Mouse (Mus musculus): Measurements from ENCODE around the gene Cd3eap.

Cd3eap gene

DNA sequence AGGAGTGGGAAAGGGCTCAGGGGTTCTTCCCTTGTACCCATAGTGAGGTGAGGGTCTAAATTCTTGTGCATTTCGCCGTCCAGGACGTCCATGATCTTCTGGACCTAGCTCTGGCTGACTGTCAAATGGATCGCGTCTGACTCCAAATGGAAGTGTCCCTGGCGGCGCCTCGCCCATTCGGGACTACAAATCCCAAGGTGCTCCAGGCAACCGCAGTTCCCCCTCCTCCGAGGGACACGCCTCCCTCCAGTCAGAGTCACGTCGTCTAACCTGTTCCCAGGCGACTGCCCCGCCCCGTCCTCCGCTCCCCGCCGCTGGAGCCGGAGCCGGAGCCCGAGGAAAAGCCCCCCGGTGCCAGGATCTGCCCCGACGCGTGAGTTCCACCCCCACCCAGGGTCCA lies 1.7 kb upstream of the Cd3eap start:
- peak; percentile 95 for DNase-seq

DNA sequence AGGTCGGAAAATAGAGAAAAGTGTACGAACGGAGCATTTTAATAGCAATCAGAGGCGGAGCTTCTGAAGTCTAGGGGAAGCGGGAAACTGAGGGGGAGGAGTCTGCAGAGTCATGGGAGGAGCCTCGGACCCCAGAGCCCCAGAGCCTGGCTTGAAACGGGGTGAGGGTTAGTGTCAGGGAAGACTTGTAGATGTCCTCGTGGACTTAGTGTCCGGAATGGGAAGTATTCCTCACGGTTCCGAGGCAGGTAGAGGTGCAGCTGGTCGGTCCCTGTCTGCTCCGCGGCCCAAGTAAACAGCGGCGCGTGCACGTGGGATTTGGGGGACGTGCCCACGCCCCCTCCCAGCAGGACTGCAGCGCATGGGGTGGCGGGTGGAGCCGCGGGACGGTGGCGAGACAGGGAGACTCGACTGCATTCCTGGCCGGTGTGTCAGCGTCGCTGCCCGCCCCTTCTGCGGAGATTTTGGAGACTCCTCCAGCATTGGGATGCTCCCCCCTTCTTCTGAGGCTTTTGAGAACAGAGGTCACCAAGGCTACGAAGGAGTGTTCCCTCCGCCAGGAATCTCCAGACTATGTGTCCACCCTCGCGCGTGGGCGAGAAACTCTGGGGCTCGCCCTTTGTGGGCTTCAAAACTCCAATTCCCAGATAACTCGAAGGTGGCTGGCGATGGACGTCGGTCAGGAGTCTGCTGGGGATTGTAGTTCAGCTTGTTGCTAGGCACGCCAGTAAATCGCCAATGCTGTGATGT lies 784 bp upstream of the Cd3eap start:
- DNase-seq = peak; percentile 84

DNA sequence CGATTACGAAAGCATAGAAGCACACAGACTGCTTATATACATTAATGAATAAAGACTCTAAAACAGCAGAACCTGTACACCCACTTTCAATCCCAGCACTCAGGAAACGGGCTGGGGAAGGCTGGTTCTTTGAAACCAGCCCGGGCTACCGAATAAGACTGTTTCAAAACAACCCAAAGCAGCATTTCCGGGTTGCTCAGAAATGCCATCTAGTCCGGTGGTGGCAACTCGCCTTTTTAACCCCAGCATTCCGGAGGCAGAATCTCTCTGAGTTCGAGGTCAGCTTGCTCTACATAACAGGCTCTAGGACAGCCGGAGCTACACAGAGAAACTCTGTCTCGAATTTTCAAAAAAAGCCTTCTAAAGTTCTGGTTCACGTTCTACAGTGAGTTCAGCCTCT lies 649 bp downstream of the Cd3eap start:
- peak; percentile 46 for DNase-seq

DNA sequence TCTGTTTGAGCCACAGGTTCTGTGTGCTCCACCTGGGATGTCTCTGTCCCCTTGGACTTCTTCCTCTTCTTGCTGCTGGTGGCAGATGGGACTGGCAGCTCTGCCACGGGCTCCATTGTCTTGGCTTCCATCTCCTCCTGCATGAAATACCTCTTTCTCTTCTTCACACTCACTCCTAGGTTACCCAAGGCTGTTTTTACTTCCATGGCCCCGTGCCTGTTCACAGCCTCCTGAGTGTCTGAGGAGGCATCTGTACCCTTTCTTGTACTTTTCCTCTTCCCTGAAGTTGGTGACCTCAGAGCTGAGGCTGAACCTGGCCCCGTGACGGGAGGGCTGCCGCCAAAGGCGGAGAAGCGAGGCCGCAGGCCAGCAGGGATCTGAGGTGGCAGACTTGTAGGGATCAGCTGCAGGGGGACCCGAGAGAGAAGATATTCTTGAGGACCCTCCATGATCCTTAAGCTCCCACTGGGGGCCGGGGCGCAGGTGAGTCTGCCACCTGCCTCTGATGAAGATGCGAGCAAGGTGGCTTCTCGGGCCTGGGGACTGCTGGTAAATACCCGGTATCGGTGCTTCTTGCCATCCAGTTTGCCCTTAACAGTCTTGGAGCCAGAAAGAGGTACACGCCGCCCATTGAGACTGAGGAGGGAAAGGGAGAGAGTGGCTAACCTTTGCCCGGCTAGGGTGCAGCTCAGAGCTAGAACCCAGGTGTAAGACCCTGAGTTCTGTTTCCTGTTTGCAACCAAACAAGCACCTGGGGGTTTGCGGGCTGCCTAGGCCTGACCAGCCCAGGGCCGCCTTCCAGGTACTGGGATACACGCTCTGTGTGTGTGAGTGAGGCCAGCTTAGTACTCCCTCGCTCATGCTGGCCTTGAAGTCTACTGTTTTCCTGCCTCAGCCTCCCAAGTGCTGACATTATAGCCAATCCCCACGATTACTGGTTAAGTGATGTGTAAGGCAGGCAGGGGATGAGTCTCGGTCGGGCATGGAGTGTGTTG lies 1.6 kb downstream of the Cd3eap start:
- peak; percentile 53 for DNase-seq

DNA sequence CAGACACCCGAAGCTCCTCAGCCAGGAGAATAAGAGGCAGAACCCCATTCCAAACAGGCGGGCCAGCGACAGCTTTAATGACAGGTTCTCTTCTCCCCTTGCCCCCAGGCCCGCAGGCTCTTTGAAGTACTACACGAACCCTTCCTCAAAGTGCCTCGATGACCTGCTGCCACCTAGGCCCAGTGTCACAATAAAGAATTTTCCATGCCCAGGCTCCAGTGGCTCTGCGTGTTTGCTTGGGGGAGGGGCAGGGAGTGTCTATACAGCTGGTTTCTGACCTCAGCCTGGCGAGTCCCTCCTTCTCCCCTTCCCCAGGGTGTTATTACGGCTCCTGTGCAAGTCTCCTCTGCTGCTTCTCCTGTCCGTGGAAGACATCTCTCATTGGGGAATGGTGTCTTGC lies 3.0 kb downstream of the Cd3eap start:
- DNase-seq = no peak

DNA sequence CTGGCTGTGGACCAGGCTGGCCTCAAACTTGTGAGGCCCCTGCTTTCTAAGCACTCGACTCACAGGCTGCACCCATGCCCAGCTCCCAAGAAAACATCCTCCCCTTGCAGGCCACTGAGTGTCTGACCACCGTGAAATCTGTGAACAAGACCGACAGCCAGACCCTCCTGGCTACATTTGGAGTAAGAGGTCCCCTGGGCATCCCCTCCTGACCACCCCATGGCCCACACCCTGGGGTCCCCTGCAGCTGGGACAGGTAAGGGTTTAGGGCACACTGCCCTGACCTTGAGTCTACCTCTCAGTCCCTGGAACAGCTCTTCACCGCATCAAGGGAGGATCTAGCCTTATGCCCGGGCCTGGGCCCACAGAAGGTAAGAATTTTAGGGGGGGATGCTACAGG lies 4.3 kb downstream of the Cd3eap start:
- DNase-seq = no peak

DNA sequence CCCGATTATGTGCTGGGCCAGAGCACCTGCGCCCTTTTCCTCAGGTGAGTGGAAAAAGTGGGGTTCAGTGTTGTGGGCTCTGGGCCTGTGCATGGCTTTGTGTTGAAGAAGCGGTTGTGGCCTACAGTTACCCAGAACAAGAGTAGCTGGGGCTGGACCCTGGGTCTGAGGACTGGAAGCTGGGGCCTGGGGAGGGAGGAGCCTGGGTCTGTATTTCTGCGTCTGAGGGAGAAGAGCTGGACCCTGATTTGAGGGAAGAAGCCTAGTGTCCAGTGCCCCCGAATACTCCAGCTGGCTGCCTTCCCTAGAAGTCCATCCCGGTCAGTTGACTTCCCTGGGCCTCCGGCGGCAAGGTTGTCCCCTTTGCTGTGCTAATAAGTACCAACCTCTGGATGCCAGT lies 9.1 kb downstream of the Cd3eap start:
- no peak for DNase-seq

DNA sequence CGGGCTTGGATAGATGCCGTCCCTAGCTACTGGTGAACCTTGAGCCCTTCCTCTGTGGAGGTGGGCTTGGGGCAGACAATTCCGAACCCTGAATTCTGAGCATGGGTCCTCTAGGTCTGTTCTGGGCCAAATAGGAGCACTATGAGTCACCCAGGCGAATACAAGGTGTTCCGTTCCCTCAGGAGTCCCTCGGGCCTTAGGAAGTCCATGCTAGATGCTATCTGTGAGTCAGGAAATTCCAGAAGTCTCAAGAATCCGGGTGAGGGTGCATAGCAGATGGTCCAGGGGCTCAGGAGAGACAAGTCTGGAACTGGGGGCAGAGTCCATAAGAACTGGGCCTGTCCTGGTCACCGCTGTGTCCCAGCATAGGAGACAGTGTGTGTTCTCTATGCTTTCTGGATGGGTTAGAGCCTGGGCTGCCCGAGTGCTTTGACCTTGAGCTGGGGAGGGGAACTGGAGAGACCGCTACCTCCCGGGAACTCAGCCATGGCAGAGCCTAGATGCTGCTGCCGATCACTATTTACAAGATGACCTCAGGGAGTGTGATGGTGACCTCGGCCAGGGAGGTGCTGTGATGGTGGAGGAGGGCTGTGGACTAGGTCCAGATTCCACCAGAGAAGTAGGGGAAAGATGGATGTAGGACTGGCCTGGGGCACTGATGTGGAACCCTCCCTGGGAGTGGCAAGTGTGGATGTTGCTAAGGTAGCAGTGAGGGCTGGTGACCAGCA lies 9.9 kb downstream of the Cd3eap start:
- no peak for DNase-seq

DNA sequence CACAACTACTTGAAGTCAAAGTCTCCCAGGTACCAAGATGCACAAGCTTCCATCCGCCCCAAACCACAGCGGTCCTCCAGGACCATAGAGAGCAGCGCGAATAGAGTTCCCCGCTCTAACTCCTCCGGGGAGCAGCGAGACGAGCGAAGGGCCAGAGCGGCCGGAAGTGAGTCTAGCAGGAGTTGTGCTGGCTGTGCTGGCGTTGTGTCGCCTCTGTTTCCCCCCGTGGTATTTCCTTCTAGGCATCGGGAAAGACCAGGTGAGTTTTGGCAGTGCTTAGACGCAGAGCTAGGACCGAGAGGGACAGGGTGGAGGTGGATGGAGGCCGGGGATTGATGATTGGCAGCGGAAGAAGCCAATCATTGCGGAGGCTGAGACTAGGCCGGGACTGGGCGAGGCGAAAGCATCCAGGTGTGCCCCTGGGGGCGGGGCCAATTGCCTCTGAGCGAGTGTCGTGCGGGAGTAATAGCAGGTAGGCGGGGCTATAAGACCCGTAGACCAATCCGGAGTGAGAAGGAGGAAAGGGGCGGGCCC lies 14.3 kb downstream of the Cd3eap start:
- DNase-seq = peak; percentile 98

DNA sequence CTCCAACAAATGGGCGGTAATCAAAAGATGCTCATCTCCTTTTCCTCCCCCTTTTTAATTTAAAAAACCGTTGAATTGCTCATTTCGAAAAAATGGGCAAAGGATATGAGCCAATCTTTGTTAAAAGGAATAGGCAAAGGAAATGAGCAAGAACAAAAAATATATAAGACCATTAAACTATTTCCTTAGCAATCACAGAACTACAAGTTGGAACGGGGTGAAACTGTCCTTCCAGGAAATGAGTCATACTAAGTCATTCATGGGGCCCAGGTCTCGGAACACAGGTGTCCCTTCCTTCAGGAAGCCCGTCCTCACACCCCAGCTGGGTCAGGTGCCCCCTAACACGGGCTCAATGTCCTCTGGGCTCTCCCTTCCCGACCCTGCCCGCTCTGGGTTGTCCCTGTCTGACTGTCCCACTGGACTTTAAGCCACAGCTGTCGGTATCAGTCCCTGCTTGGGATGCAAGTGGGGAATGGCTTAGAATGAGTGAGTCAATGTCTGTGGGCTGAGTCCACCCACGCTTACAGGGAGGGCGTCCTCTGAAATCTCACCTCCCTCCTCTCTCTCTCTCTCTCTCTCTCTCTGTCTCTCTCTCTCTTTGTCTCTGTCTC lies 14.9 kb downstream of the Cd3eap start, which contains the start of gene Ercc1:
TSS of gene Ercc1 (plus strand) at position 542 of the 611 bp plus-strand sequence.
- peak; percentile 59 for DNase-seq

DNA sequence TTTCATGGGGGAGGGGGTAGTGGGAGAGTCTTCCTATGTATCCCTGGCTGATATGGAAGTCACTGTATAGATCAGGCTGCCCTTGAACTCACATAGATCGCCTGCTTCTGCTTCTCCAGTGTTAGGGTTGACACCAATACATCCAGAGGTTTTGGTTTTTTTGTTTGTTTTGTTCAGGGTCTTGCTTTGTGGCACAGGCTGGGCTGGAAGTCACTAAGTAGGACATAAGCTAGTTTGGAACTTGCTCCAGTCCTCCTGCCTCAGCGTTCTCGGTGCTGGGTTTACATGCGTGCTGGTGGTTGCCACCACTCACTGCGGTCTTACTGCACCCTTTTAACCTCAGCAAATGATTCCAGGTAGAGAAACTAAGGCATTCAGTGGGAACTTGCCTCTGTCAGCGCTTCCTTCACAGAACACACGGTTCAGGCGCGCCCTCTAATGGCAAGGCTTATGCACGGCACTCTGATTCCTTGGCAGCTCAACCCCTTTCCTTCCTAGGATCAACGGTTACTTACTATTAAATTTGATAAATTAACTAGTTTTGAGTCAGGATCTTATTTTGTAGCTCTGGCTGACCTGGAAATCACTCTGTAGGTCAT lies 16.0 kb downstream of the Cd3eap start:
- DNase-seq = peak; percentile 66

DNA sequence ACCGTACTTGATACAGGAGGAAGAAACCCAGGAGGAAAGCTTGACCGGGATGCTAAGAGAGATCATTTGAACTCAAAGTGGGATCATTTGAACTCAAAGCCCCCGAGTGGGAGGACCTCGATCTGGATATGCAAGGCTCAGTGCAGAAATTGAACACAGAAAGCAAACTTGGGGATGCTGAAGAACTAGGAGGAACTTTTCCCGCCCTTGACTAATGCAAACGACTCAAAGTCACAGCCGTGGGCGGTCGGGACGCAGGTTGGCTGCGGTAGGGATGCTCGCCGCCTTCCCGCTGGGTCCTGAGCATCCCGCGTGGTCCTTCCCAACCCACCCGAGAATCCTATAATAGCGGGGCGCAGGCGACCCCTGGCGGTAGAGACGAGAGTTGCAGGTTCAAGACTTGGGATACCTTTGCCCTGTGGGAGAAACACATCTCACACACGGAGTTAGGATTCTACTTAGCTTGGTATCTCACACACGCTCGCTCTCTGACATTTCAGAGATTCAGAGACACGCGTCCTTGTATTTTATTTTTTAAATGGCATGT lies 16.7 kb downstream of the Cd3eap start:
- DNase-seq = peak; percentile 86

DNA sequence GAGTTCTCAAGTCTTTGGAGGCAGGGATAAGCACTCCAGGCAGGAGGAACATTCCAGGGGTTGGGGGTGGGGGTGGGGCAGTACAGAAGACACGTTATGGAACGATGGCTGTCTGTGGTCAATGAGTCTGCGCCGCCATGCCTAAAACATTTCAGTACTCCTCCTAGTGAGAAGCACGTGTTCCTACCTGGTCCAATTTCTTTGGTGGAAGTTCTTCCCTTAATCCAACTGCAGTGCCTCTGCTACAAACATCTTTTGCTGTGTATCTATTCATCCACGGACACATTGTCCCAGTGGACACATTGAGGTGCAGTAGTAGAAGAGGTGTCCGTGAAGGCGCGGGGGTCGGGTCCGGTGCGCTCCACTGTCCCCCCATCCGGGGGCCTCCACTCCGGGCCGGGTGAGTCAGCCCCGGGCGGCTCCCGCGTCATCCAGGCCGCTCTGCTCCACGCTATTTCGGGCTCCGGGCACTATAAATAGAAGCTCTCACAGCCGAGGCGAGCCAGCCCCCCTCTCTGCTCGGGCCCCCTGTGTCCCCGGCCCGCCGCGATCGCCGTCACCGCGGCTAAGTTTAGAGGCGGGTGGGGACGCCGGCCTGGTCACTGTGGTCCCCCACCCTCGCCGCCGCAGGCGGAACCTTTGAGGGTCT lies 17.4 kb downstream of the Cd3eap start:
- DNase-seq = no peak

DNA sequence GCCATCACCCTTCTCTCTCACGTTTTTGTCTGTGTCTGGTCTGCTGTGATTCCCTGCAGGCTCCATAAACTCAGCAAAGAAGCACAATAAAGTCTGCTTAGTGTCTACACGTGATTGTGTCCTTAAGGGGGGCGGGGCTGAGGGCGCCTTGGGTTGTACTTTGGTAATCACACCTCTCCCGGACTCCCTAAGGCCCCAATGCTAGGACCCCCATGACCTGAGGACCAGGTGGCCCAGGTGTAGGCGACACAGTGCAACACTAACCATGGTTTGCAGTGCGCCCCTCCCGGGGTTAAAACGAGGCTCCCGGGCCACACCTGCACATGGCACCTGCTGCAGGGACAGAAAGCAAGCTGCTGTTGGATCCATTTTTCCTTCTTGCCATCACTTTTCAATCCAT lies 18.0 kb downstream of the Cd3eap start:
- no peak for DNase-seq

DNA sequence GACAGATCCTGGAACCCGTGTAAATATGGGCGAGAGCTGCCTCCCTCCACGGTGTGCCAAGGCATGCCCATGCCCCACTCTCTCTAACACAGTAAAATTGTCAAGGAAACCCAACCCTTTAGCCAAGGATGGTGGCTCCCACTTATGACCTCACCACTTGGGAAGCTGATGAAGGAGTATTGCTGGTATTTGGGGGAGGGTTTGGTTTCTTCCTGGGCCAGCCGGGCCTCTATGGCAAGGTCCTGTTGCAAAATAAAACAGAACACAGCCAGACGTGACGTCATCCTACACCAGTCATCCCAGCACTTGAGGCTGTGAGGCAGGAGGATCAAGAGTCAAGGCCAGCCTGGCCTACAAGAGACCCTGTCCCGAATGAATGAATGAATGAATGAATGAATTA lies 20.7 kb downstream of the Cd3eap start:
- no peak for DNase-seq

DNA sequence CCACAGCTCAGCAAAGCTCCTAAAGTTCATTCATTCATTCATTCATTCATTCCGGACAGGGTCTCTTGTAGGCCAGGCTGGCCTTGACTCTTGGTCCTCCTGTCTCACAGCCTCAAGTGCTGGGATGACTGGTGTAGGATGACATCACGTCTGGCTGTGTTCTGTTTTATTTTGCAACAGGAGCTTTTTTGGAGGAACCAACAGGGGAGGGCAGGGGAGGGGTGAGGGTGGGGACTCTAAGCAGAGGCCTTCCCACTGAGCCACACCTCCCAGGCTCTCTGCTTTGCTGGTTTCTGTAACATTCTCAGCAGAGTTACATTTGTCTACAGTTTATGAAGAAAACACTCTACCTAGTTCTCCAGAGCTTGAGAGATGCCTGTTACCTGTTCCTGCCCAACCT lies 21.2 kb downstream of the Cd3eap start:
- DNase-seq = no peak

DNA sequence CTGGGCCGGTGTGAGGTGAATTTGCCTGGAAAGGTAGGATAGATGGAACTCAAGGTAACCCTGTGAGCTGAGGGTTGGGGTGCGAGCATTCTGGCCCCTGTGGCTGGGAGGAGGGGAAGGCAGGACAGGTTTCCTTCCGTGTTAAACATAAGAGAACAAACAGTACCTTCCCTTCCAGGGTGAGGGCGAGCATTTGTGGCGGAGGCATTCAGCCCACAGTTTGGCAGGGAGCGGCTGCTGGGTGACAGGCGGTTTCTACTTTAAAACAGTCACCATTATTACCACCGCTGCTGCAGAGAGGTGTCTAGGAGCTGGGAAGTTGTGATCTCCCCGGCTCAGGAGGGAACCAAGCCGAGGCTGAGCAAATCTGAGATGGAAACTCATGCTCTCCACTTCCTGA lies 22.2 kb downstream of the Cd3eap start:
- no peak for DNase-seq

DNA sequence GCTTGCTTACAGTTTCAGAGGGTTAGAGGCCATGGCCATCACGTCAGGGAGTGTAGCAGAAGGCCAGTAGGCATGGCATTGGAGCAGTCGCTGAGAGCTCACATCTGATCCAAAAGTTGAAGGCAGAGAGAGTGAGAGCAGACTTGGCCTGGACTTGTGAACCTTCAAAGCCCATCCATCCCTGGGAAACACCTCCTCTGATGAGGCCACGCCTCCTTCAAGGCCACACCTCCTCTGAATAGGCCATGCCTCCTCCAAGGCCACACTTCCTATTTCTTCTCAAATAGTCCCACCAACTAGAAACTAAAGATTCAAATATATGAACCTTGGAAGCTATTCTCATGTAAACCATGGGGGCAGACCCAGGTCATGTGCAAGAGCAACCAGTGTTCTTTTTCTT lies 23.7 kb downstream of the Cd3eap start:
- DNase-seq = no peak

DNA sequence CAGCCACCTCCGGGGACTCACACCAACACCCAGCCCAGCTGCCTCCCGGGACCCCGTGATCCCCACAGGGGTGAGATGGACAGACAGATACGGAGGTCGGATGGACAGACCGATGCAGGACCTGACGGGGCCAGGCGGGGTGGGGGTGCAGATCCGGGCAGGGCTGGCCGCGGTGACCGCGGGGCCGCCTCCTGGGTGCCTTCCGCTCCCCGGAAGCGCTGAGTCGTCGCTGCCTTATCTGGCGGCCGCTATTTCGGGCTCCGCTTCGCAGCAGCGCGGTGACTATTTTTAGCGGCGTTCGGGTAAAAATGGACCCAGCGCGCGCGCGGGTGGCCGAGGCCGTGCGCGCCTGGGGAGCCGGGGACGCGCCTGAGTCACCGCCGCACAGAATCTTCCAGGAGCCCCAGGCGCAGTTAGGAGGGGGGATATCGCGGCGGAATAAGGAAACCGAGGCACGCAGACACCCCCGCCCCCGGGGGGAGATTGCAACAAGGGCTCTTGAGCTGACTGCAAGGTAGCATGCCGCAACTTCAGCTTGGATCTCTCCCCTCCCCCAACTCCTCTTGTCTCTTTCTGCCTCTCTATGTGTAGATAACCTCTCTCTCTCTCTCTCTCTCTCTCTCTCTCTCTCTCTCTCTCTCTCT lies 26.5 kb downstream of the Cd3eap start:
- DNase-seq = peak; percentile 73

DNA sequence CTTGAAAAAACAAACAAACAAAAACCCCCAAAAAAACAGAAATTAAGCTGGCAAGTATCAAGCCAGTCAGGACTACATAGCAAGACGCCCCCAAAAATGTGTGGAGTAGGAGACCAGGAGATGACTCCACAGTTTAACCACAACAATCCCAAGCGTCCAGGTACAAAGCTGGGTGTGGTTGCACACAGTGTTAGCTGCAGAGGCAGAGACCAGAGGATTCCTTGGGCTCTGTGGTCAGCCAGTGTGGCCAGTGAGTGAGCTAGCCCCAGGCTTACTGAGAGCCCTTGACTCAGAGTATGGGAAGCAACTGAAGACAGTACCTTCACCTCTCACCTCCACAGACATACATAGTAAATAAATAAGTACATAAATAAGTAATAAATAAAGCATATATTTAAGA lies 27.4 kb downstream of the Cd3eap start:
- DNase-seq = no peak

DNA sequence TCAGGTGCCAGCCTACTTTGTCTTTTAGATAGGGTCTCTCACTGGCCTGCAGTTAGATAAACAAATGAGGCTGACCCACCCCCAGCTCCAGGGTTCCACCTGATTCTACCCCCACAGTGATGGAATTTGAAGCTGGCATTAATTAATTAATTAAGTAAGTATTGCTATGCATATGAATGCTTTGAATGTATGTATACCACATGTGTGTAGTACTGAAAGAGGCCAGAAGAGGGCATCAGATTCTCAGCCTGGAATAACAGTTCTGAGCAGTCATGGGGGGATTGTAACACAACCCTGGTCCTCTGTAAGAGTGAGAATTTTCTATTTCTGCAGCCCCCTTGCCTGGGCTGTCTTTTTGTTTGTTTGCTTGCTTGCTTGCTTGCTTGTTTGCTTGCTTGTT lies 30.9 kb downstream of the Cd3eap start:
- no peak for DNase-seq

Measured in cerebellum, adult 11-12 months (tissue).